Mouse (Mus musculus) MEL (cell line): Measurements from ENCODE around the gene Cdh22. TPM values are rescaled to one million over a fixed set of nuclear protein-coding genes. Genes with fewer than 3 reads are reported as not detected.

ENCODE experiments used
- DNase-seq: peaks from one replicate; pipeline ENCODE4 v3.0.0; 2011; ENCODE audit warnings: low read depth, low spot score
- H3K27ac ChIP-seq: 2 replicates; pipeline ENCODE4 v1.5.1; 2012; ENCODE audit warnings: low read depth, mild to moderate bottlenecking, control low read depth, low read length, moderate library complexity; ENCODE audit not compliant: control insufficient read depth
- H3K27me3 ChIP-seq, 2 experiments: fragments of 150-350 bp in 1 of 2; sonication (generic) in 1 of 2; 2 replicates each; pipeline ENCODE4 v1.6.1; 2012; ENCODE audit warnings: low read length in 2 of 2, mild to moderate bottlenecking in 2 of 2, improper control_type of control experiment in 1 of 2, moderate library complexity in 1 of 2; ENCODE audit not compliant: insufficient read depth in 2 of 2, control insufficient read depth in 1 of 2
- H3K36me3 ChIP-seq, 2 experiments: 2 replicates each; pipeline ENCODE4 v1.6.1; 2012 to 2014; ENCODE audit warnings: low read length in 2 of 2, improper control_type of control experiment in 1 of 2, inconsistent platforms in 1 of 2, mild to moderate bottlenecking in 1 of 2; ENCODE audit not compliant: insufficient read depth in 2 of 2, control insufficient read depth in 1 of 2
- H3K4me1 ChIP-seq, 2 experiments: fragments of 150-350 bp in 1 of 2; sonication (generic) in 1 of 2; 2 replicates each; pipeline ENCODE4 v1.6.1; 2012; ENCODE audit warnings: low read length in 2 of 2, improper control_type of control experiment in 1 of 2, mild to moderate bottlenecking in 1 of 2; ENCODE audit not compliant: insufficient read depth in 2 of 2, control insufficient read depth in 1 of 2
- H3K4me3 ChIP-seq, 2 experiments: fragments of 150-350 bp in 1 of 2; sonication (generic) in 1 of 2; 2 replicates each; pipeline ENCODE4 v1.5.1; 2012; ENCODE audit warnings: low read depth in 2 of 2, low read length in 2 of 2, mild to moderate bottlenecking in 2 of 2, moderate library complexity in 2 of 2, control low read depth in 1 of 2, improper control_type of control experiment in 1 of 2; ENCODE audit not compliant: control insufficient read depth in 1 of 2, insufficient read depth in 1 of 2
- H3K79me2 ChIP-seq: 2 replicates; pipeline ENCODE4 v1.6.1; 2012; ENCODE audit warnings: mild to moderate bottlenecking, low read length, moderate library complexity; ENCODE audit not compliant: control insufficient read depth, poor library complexity, insufficient read depth
- H3K9ac ChIP-seq: 2 replicates; pipeline ENCODE4 v1.6.1; 2012; ENCODE audit warnings: low read depth, mild to moderate bottlenecking, control low read depth, low read length, moderate library complexity; ENCODE audit not compliant: control insufficient read depth, poor library complexity, severe bottlenecking
- H3K9me3 ChIP-seq: fragments of 150-350 bp; sonication (generic); replicated peaks from 2 replicates; pipeline ENCODE4 v1.6.1; 2012; ENCODE audit warnings: mild to moderate bottlenecking, low read length, improper control_type of control experiment, moderate library complexity; ENCODE audit not compliant: insufficient read depth
- BHLHE40 ChIP-seq: IDR thresholded peaks from 2 replicates; pipeline ENCODE4 v1.6.1; 2012; ENCODE audit warnings: low read depth, mild to moderate bottlenecking, inconsistent platforms, low read length, improper control_type of control experiment, borderline replicate concordance
- E2F4 ChIP-seq: IDR thresholded peaks from 2 replicates; pipeline ENCODE4 v1.6.1; 2011; ENCODE audit warnings: low read depth, low read length, improper control_type of control experiment, borderline replicate concordance
- GATA1 ChIP-seq: IDR thresholded peaks from 2 replicates; pipeline ENCODE4 v1.6.1; 2011; ENCODE audit warnings: low read depth, low read length, improper control_type of control experiment
- MAFK ChIP-seq: IDR thresholded peaks from 2 replicates; pipeline ENCODE4 v1.6.1; 2011; ENCODE audit warnings: low read depth, mild to moderate bottlenecking, low read length, improper control_type of control experiment, borderline replicate concordance
- MAZ ChIP-seq: IDR thresholded peaks from 2 replicates; pipeline ENCODE4 v1.6.1; 2012; ENCODE audit warnings: low read depth, mild to moderate bottlenecking, inconsistent platforms, low read length, improper control_type of control experiment
- MYC ChIP-seq: IDR thresholded peaks from 2 replicates; pipeline ENCODE4 v1.6.1; 2011; ENCODE audit warnings: low read depth, mild to moderate bottlenecking, low read length, improper control_type of control experiment, moderate library complexity
- NRF1 ChIP-seq: IDR thresholded peaks from 2 replicates; pipeline ENCODE4 v1.6.1; 2014; ENCODE audit warnings: low read depth, mild to moderate bottlenecking, inconsistent platforms, low read length, improper control_type of control experiment, moderate library complexity; ENCODE audit not compliant: poor library complexity, insufficient read depth, severe bottlenecking
- POLR2AphosphoS2 ChIP-seq: IDR thresholded peaks from 2 replicates; pipeline ENCODE4 v1.6.1; 2011; ENCODE audit warnings: low read length, improper control_type of control experiment
- POLR2AphosphoS5 ChIP-seq: IDR thresholded peaks from 2 replicates; pipeline ENCODE4 v1.6.1; 2012; ENCODE audit warnings: low read depth, borderline replicate concordance, mild to moderate bottlenecking, inconsistent platforms, low read length, moderate library complexity, mixed read lengths
- RAD21 ChIP-seq: IDR thresholded peaks from 2 replicates; pipeline ENCODE4 v1.6.1; 2011; ENCODE audit warnings: mild to moderate bottlenecking, low read depth, low read length, improper control_type of control experiment
- TBP ChIP-seq: IDR thresholded peaks from 2 replicates; pipeline ENCODE4 v1.8.0; 2011; ENCODE audit warnings: low read depth, low read length, improper control_type of control experiment
- TCF12 ChIP-seq: IDR thresholded peaks from 2 replicates; pipeline ENCODE4 v1.6.1; 2014; ENCODE audit warnings: low read depth, mild to moderate bottlenecking, inconsistent platforms, low read length, improper control_type of control experiment, moderate library complexity
- USF1 ChIP-seq: IDR thresholded peaks from 2 replicates; pipeline ENCODE4 v1.6.1; 2014; ENCODE audit warnings: low read depth, mild to moderate bottlenecking, inconsistent platforms, low read length, improper control_type of control experiment, moderate library complexity
- USF2 ChIP-seq, 2 experiments: IDR thresholded peaks; 2 replicates each; pipeline ENCODE4 v1.6.1; 2011 to 2012; ENCODE audit warnings: improper control_type of control experiment in 2 of 2, low read length in 2 of 2, borderline replicate concordance in 1 of 2, inconsistent platforms in 1 of 2, low read depth in 1 of 2, mild to moderate bottlenecking in 1 of 2; ENCODE audit not compliant: insufficient read depth in 1 of 2
- ZC3H11A ChIP-seq: IDR thresholded peaks from 2 replicates; pipeline ENCODE4 v1.6.1; 2012; ENCODE audit warnings: low read depth, mild to moderate bottlenecking, inconsistent platforms, low read length, improper control_type of control experiment
- ZMIZ1 ChIP-seq: IDR thresholded peaks from 2 replicates; pipeline ENCODE4 v1.6.1; 2012; ENCODE audit warnings: low read depth, mild to moderate bottlenecking, inconsistent platforms, low read length, improper control_type of control experiment, moderate library complexity
- polyA plus RNA-seq, 2 experiments: library from polyadenylated mRNA; stranded (reverse) in 1 of 2; unstranded in 1 of 2; fragments of >175 nt in 1 of 2; fragments of >200 nt in 1 of 2; gene quantifications; 2 replicates each; pipeline versions ENCODE4 v1.2.1 to v1.2.4; 2012; ENCODE audit warnings: low replicate concordance in 2 of 2, low read depth in 1 of 2; ENCODE audit not compliant: insufficient read length in 2 of 2, insufficient read depth in 1 of 2, missing spikeins in 1 of 2
- total RNA-seq: library from RNA; depleted of rRNA; stranded (reverse); fragments of 300-350 nt; gene quantifications from 2 replicates; pipeline ENCODE4 v1.2.3, GENCODE M21; 2012

The Cdh22 gene
- total and polyA plus RNA-seq, 3 experiments = not detected

DNA sequence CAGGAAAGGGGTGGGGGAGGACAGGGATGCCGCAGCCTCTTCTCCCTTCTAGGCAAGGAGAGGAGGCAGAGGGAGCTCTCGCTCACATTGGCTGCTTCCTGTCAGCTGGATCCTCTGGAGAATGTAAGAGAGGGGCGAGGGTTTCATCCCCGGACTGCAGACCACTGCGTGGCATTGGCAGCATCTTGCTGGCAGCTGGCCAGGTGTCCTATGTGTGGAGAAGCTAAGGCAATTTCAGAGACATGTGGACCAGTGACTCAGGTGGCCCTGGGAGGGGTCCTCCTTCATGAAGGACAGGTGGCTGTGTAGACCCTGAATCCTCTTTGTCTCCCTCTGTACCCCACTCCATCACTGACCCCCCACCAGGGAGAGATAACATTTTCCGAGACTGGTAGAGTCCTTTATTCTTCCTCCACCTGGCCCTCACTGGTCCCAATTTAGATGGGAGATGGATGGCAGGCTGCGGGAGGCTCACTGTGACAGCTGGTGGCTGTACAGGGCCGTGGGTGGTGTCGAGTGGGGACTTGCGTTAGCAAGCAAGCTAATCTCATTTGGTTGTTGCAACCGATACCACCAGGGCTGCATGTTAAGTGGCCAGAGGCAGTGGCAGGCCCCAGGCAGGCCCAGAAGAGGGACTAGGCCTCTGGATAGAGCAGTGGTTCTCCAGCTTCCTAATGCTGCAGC, 22.6 kb upstream of the Cdh22 start:
- no peak overlapping the region for H3K9ac ChIP-seq
- no peaks in the 10 kb centered on the region for H3K4me1 ChIP-seq
- no peak overlapping the region for H3K27ac ChIP-seq
- TF ChIP-seq TCF12 (no peak), RAD21 (no peak)
- no peaks in the 10 kb centered on the region for H3K27me3 ChIP-seq
- no peaks in the 10 kb centered on the region for H3K79me2 ChIP-seq
- H3K36me3 ChIP-seq = no peaks in the 10 kb centered on the region
- no peak overlapping the region for H3K4me3 ChIP-seq
- no peak for DNase-seq
- H3K9me3 ChIP-seq = no peaks in the 10 kb centered on the region

GRCm38 (mm10) chr2:165256213-165256612, 21.6 kb upstream of the Cdh22 start:
- H3K27me3 ChIP-seq = no peaks in the 10 kb centered on the region
- no peaks in the 10 kb centered on the region for H3K79me2 ChIP-seq
- no peak for DNase-seq
- no peaks in the 10 kb centered on the region for H3K9me3 ChIP-seq
- no peak overlapping the region for H3K4me3 ChIP-seq
- no peak overlapping the region for H3K27ac ChIP-seq
- no peaks in the 10 kb centered on the region for H3K36me3 ChIP-seq
- no peak overlapping the region for H3K9ac ChIP-seq
- TF ChIP-seq GATA1 (no peak), MYC (no peak), ZMIZ1 (no peak), RAD21 (no peak), USF1 (no peak), MAFK (no peak), POLR2AphosphoS2 (no peak), TCF12 (no peak), NRF1 (no peak), MAZ (no peak), ZC3H11A (no peak), USF2 (IDR thresholded peaks at IDR 0.05; ENCODE audit: borderline replicate concordance in 1 of 2, insufficient read depth in 1 of 2, low read depth in 1 of 2, low read length in 2 of 2) (no peak), TBP (no peak), E2F4 (no peak), BHLHE40 (no peak), POLR2AphosphoS5 (no peak)
- H3K4me1 ChIP-seq = no peaks in the 10 kb centered on the region
